Mouse (Mus musculus): ENCODE measurements at regions not wholly inside any gene's neighbourhood (a gene's known extent, or its start where the extent isn't known, plus 50 kb on each side); places are given as distances from the start of the nearest gene placed in this dataset.

- no peaks in the 10 kb centered on the region for H3K36me3 ChIP-seq
- no peak overlapping the region for H3K4me2 ChIP-seq
- H3K4me1 ChIP-seq (replicated peaks): no peaks in the 10 kb centered on the region
- ATAC-seq (ENCODE audit: low read depth) (no peak), DNase-seq (no peak)
- H3K27ac ChIP-seq: no peak overlapping the region
- no peak overlapping the region for H3K4me3 ChIP-seq (replicated peaks)
- H3K27me3 ChIP-seq: no peaks in the 10 kb centered on the region
- no peaks in the 10 kb centered on the region for H3K9me3 ChIP-seq (replicated peaks)
- no peak overlapping the region for H3K9ac ChIP-seq
- 60% methylated on average over 3 of the region's 3 CpGs for WGBS (ENCODE audit: insufficient replicate concordance)
These were observed 69.5 kb upstream of the Gnao1 start for GRCm38 (mm10) chr8:93740281-93740680.

- no peak for DNase-seq
- Histone ChIP-seq H3K36me3 (no peaks in the 10 kb centered on the region), H3K9ac (no peak overlapping the region), H3K4me1 (replicated peaks) (no peaks in the 10 kb centered on the region), H3K4me3 (replicated peaks) (no peak overlapping the region), H3K27me3 (no peaks in the 10 kb centered on the region), H3K4me2 (no peak overlapping the region), H3K9me3 (replicated peaks) (no peaks in the 10 kb centered on the region), H3K27ac (no peak overlapping the region)
- ATAC-seq (ENCODE audit: low read depth): no peak
- 47% methylated on average over 1 of the region's 1 CpGs for WGBS (ENCODE audit: insufficient replicate concordance)
These were observed 61.0 kb upstream of the Gnao1 start for GRCm38 (mm10) chr8:93748720-93749119.

GRCm38 (mm10) chr8:93750921-93751320 lies 58.8 kb upstream of the Gnao1 start:
- no peaks in the 10 kb centered on the region for H3K4me1 ChIP-seq (replicated peaks)
- no peaks in the 10 kb centered on the region for H3K36me3 ChIP-seq
- no peak overlapping the region for H3K4me3 ChIP-seq (replicated peaks)
- no peaks in the 10 kb centered on the region for H3K27me3 ChIP-seq
- no peak overlapping the region for H3K4me2 ChIP-seq
- no peak overlapping the region for H3K9ac ChIP-seq
- 46% methylated on average over 2 of the region's 2 CpGs for WGBS (ENCODE audit: insufficient replicate concordance)
- no peaks in the 10 kb centered on the region for H3K9me3 ChIP-seq (replicated peaks)
- ATAC-seq (ENCODE audit: low read depth): no peak
- no peak for DNase-seq
- H3K27ac ChIP-seq: no peak overlapping the region

GRCm38 (mm10) chr8:93755981-93756380 lies 53.8 kb upstream of the Gnao1 start:
- Histone ChIP-seq H3K27ac (no peak overlapping the region), H3K4me2 (no peak overlapping the region), H3K9ac (no peak overlapping the region), H3K4me1 (replicated peaks) (no peaks in the 10 kb centered on the region), H3K36me3 (no peaks in the 10 kb centered on the region), H3K4me3 (replicated peaks) (no peak overlapping the region), H3K9me3 (replicated peaks) (no peaks in the 10 kb centered on the region), H3K27me3 (no peaks in the 10 kb centered on the region)
- WGBS (ENCODE audit: insufficient replicate concordance): 67% methylated on average over 4 of the region's 4 CpGs
- DNase-seq (no peak), ATAC-seq (ENCODE audit: low read depth) (no peak)
